Mouse (Mus musculus) embryonic fibroblast, embryonic 13.5 days (primary cell): ENCODE results near the gene Phf7. TPM values are rescaled to one million over a fixed set of nuclear protein-coding genes. Genes with fewer than 3 reads are reported as not detected.

Source experiments
- H3K27ac ChIP-seq: 2 replicates; pipeline ENCODE4 v1.5.1; 2012; ENCODE audit warnings: low read length, control low read depth, inconsistent platforms; ENCODE audit not compliant: insufficient read depth
- H3K4me1 ChIP-seq: 2 replicates; pipeline ENCODE4 v1.6.1; 2011; ENCODE audit warnings: low read length; ENCODE audit not compliant: control insufficient read depth, insufficient read depth
- H3K4me3 ChIP-seq: 2 replicates; pipeline ENCODE4 v1.5.1; 2011; ENCODE audit warnings: mild to moderate bottlenecking, control low read depth, low read length; ENCODE audit not compliant: insufficient read depth
- CTCF ChIP-seq: IDR thresholded peaks from 2 replicates; pipeline ENCODE4 v1.5.1; 2011; ENCODE audit warnings: mild to moderate bottlenecking, control low read depth, low read length, moderate library complexity, borderline replicate concordance; ENCODE audit not compliant: insufficient read depth
- POLR2A ChIP-seq: IDR thresholded peaks from 2 replicates; pipeline ENCODE4 v1.6.1; 2011; ENCODE audit warnings: low read depth, mild to moderate bottlenecking, control low read depth, low read length, moderate library complexity
- polyA plus RNA-seq: library from polyadenylated mRNA; stranded (reverse); fragments of >200 nt; gene quantifications from 2 replicates; pipeline ENCODE4 v1.2.4, GENCODE M21; 2011; ENCODE audit warnings: low read depth; ENCODE audit not compliant: missing spikeins, insufficient read length

Gene Phf7
- polyA plus RNA-seq, 1 experiment = 6.5 TPM

DNA sequence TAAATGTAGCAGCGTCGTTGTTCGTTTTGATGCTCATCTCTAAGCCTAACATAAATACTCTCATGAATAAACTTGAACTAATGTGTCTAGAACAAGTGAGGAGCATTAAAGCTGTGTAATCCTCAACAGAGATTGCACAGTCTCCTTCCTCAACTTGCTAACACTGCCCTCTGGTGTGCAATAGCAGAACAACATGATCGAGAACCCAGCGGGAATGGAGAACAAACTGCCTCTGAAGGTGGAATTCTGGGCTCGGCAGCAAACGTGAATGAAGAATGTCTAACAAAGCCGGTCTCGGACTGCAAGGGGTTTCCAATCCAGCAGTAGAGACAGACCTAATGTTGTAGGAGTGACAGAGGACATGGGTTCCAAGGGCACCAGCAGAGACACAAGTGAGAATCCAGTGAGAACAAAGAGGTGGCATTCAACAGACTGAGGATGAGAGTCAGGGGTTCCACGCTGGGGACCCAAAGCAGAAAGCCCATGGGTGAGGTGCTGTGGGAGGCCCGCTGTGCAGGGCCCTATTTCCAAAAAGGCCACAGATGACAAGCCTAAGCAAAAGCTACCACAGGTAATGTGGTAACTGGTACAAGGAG is 17.0 kb downstream of the Phf7 start:
- Histone ChIP-seq H3K4me3 (no peak overlapping the region), H3K27ac (no peak overlapping the region), H3K4me1 (no peaks in the 10 kb centered on the region)
- TF ChIP-seq POLR2A (no peak), CTCF (peak; percentile 9; the same call in 1 of the 2 replicates)

DNA sequence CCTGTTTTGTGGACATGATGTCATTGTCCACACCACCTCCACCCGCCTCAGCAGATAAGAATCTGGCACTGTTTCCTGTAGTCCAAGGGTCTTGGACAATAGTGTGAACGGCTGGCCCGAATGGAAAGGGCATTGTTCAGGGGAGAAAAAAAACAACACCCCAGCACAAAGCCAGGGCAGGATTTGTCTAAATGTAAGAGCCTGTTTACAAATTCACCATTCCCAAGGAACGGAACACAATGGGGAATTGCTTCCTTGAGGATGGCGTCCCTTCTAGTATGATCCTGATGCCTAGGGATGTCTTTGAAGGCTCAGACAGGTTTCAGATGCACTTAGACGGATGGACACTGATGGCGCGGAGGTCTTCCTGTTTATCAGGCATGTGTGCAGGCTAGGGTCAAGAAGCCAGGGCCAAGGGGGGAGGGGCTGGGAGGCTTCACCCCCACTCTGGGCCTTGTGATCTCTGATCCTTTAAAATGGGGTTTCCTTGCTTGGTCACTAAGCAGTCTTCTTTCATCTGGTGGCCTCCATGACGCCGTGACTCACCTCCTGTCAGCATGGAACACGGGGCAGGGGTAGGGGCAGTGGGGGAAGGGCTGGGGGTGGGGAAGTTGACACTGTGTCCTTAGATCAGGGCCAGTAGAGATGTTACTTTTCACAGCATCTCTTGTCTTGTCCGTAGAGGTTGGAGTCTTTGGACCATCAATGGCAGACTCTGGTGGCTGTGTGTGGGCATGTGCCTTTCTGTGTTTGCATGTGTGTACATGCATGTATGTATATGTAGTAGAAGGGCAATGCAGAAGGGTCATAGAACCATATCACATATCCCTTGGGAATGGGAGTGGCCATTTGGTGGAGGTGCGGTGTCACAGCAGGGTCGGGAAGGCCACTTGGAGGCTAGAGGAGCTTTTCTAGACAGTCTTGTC is 17.8 kb downstream of the Phf7 start:
- TF ChIP-seq POLR2A (no peak), CTCF (no peak)
- Histone ChIP-seq H3K4me1 (no peaks in the 10 kb centered on the region), H3K4me3 (no peak overlapping the region), H3K27ac (no peak overlapping the region)

DNA sequence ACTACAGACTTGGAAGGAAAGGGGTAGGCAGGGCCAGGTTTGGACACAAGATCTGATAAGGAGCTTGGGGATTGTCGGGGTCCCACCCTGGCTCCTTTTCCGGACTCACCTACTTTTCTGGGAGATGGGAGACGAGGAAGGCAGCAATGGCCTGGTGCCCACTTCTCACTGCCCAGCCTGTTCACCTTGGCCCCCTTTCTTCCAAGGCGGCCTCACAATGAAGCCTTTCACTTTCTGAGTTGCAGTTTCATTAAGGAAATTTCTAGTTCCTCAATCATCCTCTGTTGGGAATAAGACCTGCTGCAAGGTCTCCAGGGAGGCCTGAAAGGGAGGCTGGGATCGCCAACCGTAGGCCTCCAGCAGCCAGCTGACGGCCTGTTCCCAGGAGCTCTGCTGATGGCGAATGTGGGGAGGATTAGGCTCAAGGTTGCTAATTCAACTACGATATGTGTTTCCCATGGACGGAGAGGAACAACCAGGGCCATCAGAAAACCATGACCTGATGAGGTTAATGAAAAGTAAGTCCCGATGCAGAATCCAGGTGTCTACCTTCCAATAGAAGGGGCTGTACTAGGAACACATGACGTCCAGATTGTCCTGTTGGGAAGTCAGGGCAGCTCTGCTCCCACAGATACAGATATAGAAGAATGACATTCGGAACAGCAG is 18.6 kb downstream of the Phf7 start:
- TF ChIP-seq CTCF = no peak
- TF ChIP-seq POLR2A = no peak
- no peaks in the 10 kb centered on the region for H3K4me1 ChIP-seq
- H3K4me3 ChIP-seq = no peak overlapping the region
- no peak overlapping the region for H3K27ac ChIP-seq

DNA sequence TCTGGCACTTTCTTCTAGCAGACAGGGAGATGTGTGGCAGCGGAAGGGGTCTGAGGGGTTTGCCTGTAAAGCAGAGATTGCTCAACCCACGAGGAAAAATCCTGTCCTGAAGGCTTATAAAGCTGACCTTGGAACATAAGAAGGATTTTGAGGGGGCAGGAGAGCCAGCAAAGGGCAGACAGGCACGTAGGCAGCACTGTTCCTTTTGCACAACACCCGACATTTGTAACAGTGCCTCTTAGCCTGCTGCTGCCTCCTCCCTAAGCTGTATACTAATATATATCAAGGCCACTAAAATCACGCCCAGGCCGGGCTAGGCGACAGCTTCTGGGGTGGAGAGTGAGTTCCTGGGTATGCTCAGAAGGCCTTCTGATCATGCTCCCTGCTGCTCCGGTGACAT is 20.7 kb downstream of the Phf7 start:
- no peak overlapping the region for H3K4me3 ChIP-seq
- no peaks in the 10 kb centered on the region for H3K4me1 ChIP-seq
- no peak overlapping the region for H3K27ac ChIP-seq
- TF ChIP-seq CTCF = no peak
- TF ChIP-seq POLR2A = no peak

DNA sequence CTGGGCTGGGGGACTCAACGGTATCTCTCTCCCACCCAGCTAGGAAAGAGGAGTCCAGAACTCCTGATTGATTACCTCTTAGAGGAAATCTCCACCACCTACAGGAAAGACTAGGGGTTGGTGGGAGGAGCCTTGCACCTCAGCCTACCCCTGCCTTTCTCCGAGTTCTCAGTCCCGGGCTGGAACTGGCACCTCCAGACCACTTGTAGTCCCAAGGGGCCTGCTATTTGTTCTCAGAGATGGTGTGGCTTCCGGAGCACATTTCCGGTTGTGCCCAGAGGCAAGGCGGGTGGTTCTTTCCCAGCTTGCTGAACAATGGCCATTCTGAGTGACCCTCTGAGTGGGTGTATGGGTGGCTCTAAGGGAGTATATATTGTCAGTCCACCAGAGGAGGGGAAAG is 22.9 kb downstream of the Phf7 start:
- Histone ChIP-seq H3K4me3 (no peak overlapping the region), H3K27ac (no peak overlapping the region), H3K4me1 (no peaks in the 10 kb centered on the region)
- no peak for TF ChIP-seq POLR2A
- TF ChIP-seq CTCF = no peak

DNA sequence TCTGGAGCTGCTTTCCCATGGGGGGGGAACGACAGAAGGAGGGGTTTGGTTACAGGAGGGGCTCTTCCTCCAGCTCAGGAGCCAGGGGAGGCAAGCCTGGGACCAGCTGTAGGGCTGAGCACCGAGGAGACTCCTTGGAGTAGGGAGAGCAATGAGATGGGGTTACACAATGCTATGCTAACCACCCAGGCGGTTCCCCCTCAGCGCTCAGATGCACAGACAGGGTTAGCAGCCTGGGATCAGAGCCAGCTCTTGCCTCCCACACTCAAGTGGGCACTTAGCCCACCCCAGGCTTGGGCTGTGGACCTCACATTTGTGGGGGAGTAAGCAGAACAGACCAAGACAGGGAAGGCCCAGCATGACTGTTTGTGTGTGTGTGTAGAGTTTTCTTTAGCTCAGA is 24.1 kb downstream of the Phf7 start:
- Histone ChIP-seq H3K27ac (no peak overlapping the region), H3K4me3 (no peak overlapping the region), H3K4me1 (no peaks in the 10 kb centered on the region)
- TF ChIP-seq CTCF (no peak), POLR2A (no peak)

DNA sequence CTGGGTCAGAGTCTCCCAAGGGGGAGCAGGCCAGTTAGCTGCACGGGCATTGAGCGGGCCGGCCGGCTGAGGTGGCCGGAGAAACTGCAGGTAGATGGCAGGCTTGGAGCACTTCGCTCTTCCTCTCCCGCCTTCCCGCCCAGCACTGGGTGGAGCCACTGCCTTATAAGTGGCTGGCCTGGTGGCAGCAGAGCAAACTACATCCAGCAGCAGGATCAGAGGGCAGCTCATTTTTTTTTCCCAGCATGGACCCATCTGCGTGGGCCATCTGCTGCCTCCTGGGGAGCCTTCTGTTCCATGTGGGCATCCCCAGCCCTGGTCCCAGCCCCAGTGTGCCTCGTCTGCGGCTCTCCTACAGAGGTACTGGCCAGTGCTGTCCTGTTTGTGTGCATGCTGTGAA is 33.5 kb downstream of the Phf7 start, which contains the start of gene Sema3g:
Sema3g (plus strand) TSS at position 195 of the 400 bp plus-strand sequence.
- TF ChIP-seq POLR2A = no peak
- peak; percentile 29; the same call in 1 of the 2 replicates for TF ChIP-seq CTCF
- H3K27ac ChIP-seq = no peak within 1 kb of the TSS
- no peaks in the 10 kb centered on the region for H3K4me1 ChIP-seq
- H3K4me3 ChIP-seq = no peak within 1 kb of the TSS

DNA sequence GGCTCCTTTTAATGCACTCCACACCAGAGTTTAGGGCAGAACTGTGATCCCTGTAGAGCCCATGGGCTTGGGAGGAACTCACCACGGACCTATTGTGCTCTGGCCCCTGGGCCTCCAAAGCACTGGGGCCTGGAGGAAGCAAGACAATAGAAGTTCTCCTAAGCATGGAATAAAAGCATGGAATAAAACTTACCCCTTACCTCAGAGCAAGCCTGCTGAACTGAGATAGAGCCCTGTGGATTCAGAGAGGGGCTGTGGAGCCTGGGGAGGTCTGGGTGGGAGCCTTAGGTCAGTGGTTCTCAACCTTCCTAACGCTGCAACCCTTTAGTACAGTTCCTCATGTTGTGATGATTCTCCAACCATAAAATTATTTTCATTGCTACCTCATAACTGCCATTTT is 34.3 kb downstream of the Phf7 start, which contains the start of gene Nisch:
Nisch (minus strand) TSS at position 101 of the 400 bp plus-strand sequence.
- Histone ChIP-seq H3K27ac (no peak within 1 kb of the TSS), H3K4me1 (no peaks in the 10 kb centered on the region), H3K4me3 (no peak within 1 kb of the TSS)
- TF ChIP-seq POLR2A (no peak), CTCF (no peak)

DNA sequence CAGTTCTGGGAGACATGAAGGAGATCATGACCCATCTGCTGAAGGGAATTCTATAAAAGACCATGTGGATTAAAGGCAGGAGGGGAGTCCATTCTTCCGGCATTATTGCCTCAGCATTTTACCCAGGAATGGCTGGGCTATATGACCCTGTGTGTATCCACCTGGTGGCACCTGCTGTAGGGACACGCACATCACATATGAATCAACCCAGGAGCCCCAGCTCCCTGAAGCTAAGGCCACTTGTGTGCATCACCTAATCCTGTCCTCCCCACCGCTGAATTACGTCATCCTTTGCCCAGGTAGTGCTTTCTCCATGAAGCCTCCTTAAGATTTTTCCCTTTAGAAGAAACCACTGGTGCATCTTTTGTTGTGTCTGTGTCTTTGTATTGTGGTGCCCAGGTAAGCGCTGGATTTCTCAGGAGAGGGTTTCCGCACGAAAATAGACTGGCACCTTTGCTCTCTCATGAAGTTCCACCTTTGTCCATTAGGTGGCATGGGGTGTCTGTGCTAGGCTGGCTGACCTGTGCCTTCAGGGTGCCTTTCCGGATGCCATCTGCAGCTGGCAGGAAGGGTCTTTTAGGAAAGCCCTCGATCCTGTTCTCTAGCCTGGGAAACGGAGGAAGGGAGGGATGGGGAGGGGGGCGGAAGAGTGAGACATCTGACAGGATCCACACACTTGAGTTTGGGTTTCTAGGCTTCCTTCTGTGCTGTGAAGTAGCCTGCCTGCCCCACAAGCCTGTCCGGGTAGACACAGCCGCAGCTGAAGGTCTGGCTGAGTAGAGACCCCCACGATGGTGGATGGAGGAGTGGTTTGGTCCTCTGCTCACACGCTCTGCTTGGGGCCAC is 35.7 kb downstream of the Phf7 start:
- TF ChIP-seq POLR2A (no peak), CTCF (peak; percentile 89)

More for the DNA sequence above, 35.7 kb downstream of the Phf7 start:
- no peaks in the 10 kb centered on the region for H3K4me1 ChIP-seq
- H3K27ac ChIP-seq = no peak overlapping the region
- no peak overlapping the region for H3K4me3 ChIP-seq
